Mouse (Mus musculus): ENCODE data around the gene Fgfr2.

Fgfr2 gene

GRCm38 (mm10) chr7:132325549-132326331, 797.4 kb downstream of the Fgfr2 start:
- H3K4me3 ChIP-seq (replicated peaks; ENCODE audit: low read length), result no peak overlapping the region
- peaks cover 18% of the 10 kb centered on the region for H3K9me3 ChIP-seq (ENCODE audit: low read length)
- peaks cover 44% of the 10 kb centered on the region for H3K27me3 ChIP-seq (ENCODE audit: insufficient read depth, low read length)
- no peak for TF ChIP-seq CTCF (conservative IDR thresholded peaks at IDR 0.05; ENCODE audit: low read length)
- no peak for TF ChIP-seq NANOG (IDR thresholded peaks at IDR 0.05; ENCODE audit: borderline replicate concordance, low read length)
- no peak for TF ChIP-seq POU5F1 (IDR thresholded peaks at IDR 0.05; ENCODE audit: borderline replicate concordance, low read length)
- no peaks in the 10 kb centered on the region for H3K36me3 ChIP-seq (ENCODE audit: insufficient read depth, low read length)
- H3K4me1 ChIP-seq (replicated peaks; ENCODE audit: low read depth, low read length), result no peaks in the 10 kb centered on the region

DNA sequence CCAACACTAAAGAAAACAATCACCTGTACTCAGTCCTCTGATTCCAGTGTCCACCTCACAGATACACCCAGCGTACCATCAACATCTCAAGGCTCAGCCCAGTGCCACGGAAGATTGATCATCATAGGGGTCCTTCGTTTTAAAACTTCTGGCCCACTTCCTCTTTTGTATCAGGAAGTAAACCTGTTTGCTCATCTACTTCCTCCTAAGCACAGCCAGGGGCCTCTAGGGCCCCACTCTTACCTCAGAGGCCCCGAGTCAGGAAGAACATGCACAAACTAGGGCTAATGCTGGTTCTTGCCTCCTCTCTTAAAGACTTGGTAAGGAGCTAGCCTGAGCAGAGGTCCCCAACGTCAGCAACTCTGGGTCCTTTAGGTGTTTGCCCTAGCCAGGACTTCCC, 799.7 kb downstream of the Fgfr2 start:
- no peak for TF ChIP-seq CTCF (conservative IDR thresholded peaks at IDR 0.05; ENCODE audit: low read length)
- no peak for TF ChIP-seq NANOG (IDR thresholded peaks at IDR 0.05; ENCODE audit: borderline replicate concordance, low read length)
- TF ChIP-seq POU5F1 (IDR thresholded peaks at IDR 0.05; ENCODE audit: borderline replicate concordance, low read length), result no peak
- no peak overlapping the region for H3K4me3 ChIP-seq (replicated peaks; ENCODE audit: low read length)
- no peaks in the 10 kb centered on the region for H3K36me3 ChIP-seq (ENCODE audit: insufficient read depth, low read length)
- H3K9me3 ChIP-seq (ENCODE audit: low read length), result peaks cover 18% of the 10 kb centered on the region
- no peaks in the 10 kb centered on the region for H3K4me1 ChIP-seq (replicated peaks; ENCODE audit: low read depth, low read length)
- H3K27me3 ChIP-seq (ENCODE audit: insufficient read depth, low read length), result peaks cover 47% of the 10 kb centered on the region

DNA sequence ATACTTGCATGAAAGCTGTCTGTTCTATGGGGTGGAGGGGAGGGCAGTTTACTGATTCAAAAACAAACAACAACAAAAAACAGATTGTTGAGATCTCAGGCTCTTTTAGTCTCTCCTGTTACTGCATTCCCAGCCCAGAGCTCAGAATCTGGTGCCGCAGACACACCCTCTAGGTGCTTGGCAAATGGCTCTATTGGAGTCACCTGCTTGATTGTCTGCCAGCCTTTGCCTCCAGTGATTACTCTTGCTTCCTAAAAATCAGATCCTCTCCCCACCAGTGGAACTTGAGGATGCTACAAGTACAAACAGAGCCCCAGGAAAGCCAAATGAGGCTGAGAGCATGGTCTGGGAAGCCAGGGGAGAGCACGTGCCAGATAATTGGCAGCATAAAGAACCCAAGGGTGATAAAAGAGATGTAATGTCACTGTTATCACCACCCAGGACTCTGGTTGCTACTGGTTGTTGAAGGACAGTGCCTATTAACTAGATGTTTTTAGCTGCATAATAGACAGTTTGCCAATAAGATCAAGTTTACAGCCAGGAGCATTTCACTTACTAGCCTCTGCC, 801.7 kb downstream of the Fgfr2 start:
- peaks cover 56% of the 10 kb centered on the region for H3K27me3 ChIP-seq (ENCODE audit: insufficient read depth, low read length)
- H3K4me1 ChIP-seq (replicated peaks; ENCODE audit: low read depth, low read length), result peaks cover 8% of the 10 kb centered on the region
- TF ChIP-seq NANOG (IDR thresholded peaks at IDR 0.05; ENCODE audit: borderline replicate concordance, low read length) (no peak), POU5F1 (IDR thresholded peaks at IDR 0.05; ENCODE audit: borderline replicate concordance, low read length) (no peak), CTCF (conservative IDR thresholded peaks at IDR 0.05; ENCODE audit: low read length) (no peak)
- peaks cover 18% of the 10 kb centered on the region for H3K9me3 ChIP-seq (ENCODE audit: low read length)
- no peak overlapping the region for H3K4me3 ChIP-seq (replicated peaks; ENCODE audit: low read length)
- no peaks in the 10 kb centered on the region for H3K36me3 ChIP-seq (ENCODE audit: insufficient read depth, low read length)

GRCm38 (mm10) chr7:132317036-132317541, 806.1 kb downstream of the Fgfr2 start, which contains the start of gene Chst15:
Gene Chst15 (minus strand): TSS chr7:132317228.
- peaks cover 82% of the 10 kb centered on the region for H3K27me3 ChIP-seq (ENCODE audit: insufficient read depth, low read length)
- TF ChIP-seq NANOG (IDR thresholded peaks at IDR 0.05; ENCODE audit: borderline replicate concordance, low read length), result no peak
- TF ChIP-seq CTCF (conservative IDR thresholded peaks at IDR 0.05; ENCODE audit: low read length), result no peak
- no peak for TF ChIP-seq POU5F1 (IDR thresholded peaks at IDR 0.05; ENCODE audit: borderline replicate concordance, low read length)
- H3K4me1 ChIP-seq (replicated peaks; ENCODE audit: low read depth, low read length), result peaks cover 29% of the 10 kb centered on the region
- H3K36me3 ChIP-seq (ENCODE audit: insufficient read depth, low read length), result no peaks in the 10 kb centered on the region
- peaks cover 4% of the 10 kb centered on the region for H3K9me3 ChIP-seq (ENCODE audit: low read length)
- H3K4me3 ChIP-seq (replicated peaks; ENCODE audit: low read length), result peak within 1 kb of the TSS; percentile 84

DNA sequence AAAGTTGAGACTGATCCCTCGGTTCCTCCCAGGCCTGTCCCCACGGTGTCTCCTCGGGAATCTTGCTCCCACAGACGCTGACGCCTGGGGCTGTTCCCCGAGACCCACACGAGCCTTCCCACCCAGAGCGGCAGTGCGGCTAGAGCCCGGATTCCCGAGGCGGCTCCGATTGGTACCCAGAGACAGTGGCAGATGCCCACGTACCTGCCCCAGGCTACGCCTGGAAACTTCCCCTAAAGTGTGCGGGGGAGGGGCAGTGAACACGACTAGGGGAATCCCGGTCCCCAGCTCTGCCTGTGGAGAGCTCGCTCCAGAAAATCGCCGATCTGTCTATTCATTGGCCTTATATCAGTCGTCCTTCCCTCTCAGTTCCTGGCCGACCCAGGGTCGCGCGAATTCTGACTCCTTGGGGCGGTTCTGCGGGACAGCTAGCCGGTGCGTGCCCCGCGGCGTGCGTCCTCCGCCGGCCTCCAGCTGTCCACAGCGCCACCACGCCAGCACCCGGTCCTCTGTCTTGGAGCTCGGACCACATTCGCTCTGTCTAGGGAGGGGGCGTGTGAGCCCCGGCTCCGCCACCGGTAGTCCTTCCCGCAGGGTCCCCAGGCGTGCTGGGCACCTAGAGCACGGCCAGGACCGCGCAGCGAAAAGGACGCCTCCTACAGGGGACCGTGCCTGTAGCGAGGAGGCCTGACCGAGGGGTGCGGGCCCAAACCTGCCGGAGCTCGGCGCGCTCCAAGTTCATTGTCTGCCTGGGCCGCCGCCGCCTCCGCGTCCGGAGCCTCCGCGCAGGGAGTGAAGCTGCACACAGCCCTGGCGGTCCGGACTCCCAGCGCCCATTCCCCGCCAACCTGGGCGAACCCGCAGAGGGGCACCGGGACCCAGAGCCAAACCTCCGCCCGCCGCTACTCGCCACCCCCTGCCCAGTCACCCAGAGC, 806.8 kb downstream of the Fgfr2 start:
- Histone ChIP-seq H3K36me3 (ENCODE audit: insufficient read depth, low read length) (no peaks in the 10 kb centered on the region), H3K27me3 (ENCODE audit: insufficient read depth, low read length) (peaks cover 84% of the 10 kb centered on the region), H3K4me1 (replicated peaks; ENCODE audit: low read depth, low read length) (peaks cover 29% of the 10 kb centered on the region), H3K9me3 (ENCODE audit: low read length) (no peaks in the 10 kb centered on the region), H3K4me3 (replicated peaks; ENCODE audit: low read length) (peak overlapping the region; percentile 84)
- TF ChIP-seq CTCF (conservative IDR thresholded peaks at IDR 0.05; ENCODE audit: low read length) (no peak), POU5F1 (IDR thresholded peaks at IDR 0.05; ENCODE audit: borderline replicate concordance, low read length) (no peak), NANOG (IDR thresholded peaks at IDR 0.05; ENCODE audit: borderline replicate concordance, low read length) (no peak)

DNA sequence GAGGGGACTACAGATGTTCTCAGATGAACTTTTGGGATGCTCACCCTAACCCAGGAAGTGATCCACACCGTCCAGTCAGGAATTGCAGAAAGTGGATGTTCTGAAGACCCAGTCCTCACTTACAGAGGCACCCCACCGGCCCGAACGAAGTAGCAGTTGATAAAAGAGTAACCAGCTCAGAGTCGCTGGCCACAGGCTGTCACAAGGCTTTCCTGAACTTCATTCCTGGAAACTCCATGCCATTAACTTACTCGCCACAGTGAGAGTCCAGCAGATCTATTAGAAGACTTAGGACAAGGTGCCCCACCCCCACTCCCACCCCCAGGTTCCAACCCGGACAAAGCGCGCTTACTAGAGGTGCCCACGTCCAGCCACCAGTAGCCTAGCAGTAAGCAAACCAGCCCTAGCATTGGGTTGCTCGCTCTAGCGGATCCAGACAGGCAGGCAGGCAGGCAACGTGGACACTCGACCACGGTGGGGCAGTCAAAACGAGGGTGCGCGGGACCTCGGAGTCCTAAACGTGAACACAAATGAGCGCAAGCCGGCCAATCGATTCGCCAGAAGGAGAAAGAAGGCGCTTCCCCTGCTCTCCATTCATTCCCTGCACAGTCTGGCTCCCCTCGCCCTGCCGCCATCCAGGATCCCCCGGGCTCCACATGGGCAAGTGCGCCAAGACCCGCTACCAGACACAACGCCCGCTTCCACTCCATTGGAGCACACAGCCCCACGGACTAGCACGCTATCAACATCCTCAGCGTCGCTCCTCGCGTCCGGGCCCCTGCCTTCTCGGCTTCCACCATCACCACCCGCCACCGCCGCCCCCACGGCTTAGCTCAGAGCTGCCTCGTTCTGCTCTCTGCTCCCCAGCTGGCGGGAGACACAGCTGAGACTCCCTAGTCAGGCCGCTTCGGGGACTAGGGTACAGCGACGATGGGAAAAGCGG, 807.7 kb downstream of the Fgfr2 start:
- H3K4me3 ChIP-seq (replicated peaks; ENCODE audit: low read length), result peak overlapping the region; percentile 84
- peaks cover 88% of the 10 kb centered on the region for H3K27me3 ChIP-seq (ENCODE audit: insufficient read depth, low read length)
- H3K36me3 ChIP-seq (ENCODE audit: insufficient read depth, low read length), result no peaks in the 10 kb centered on the region
- TF ChIP-seq POU5F1 (IDR thresholded peaks at IDR 0.05; ENCODE audit: borderline replicate concordance, low read length), result no peak
- TF ChIP-seq CTCF (conservative IDR thresholded peaks at IDR 0.05; ENCODE audit: low read length), result no peak
- no peak for TF ChIP-seq NANOG (IDR thresholded peaks at IDR 0.05; ENCODE audit: borderline replicate concordance, low read length)
- H3K9me3 ChIP-seq (ENCODE audit: low read length), result no peaks in the 10 kb centered on the region
- H3K4me1 ChIP-seq (replicated peaks; ENCODE audit: low read depth, low read length), result peaks cover 29% of the 10 kb centered on the region

- Histone ChIP-seq H3K4me3 (replicated peaks; ENCODE audit: low read length) (no peak overlapping the region), H3K4me1 (replicated peaks; ENCODE audit: low read depth, low read length) (peaks cover 23% of the 10 kb centered on the region)
- TF ChIP-seq NANOG (IDR thresholded peaks at IDR 0.05; ENCODE audit: borderline replicate concordance, low read length) (no peak), POU5F1 (IDR thresholded peaks at IDR 0.05; ENCODE audit: borderline replicate concordance, low read length) (no peak), CTCF (conservative IDR thresholded peaks at IDR 0.05; ENCODE audit: low read length) (no peak)
Observed at GRCm38 (mm10) chr7:132312396-132312795, 810.8 kb downstream of the Fgfr2 start.

More at GRCm38 (mm10) chr7:132312396-132312795, 810.8 kb downstream of the Fgfr2 start:
- Histone ChIP-seq H3K9me3 (ENCODE audit: low read length) (no peaks in the 10 kb centered on the region), H3K27me3 (ENCODE audit: insufficient read depth, low read length) (peaks cover 69% of the 10 kb centered on the region), H3K36me3 (ENCODE audit: insufficient read depth, low read length) (no peaks in the 10 kb centered on the region)

All from E14TG2a.4 (cell line).